Mouse (Mus musculus) monocyte, adult 2 months (primary cell): ENCODE results near the gene Clip3.

Experiments used
- DNase-seq, 2 experiments: peaks; one replicate each; pipeline ENCODE4 v3.0.0; 2022; ENCODE audit warnings: low spot score in 2 of 2, low read depth in 1 of 2

Gene Clip3

DNA sequence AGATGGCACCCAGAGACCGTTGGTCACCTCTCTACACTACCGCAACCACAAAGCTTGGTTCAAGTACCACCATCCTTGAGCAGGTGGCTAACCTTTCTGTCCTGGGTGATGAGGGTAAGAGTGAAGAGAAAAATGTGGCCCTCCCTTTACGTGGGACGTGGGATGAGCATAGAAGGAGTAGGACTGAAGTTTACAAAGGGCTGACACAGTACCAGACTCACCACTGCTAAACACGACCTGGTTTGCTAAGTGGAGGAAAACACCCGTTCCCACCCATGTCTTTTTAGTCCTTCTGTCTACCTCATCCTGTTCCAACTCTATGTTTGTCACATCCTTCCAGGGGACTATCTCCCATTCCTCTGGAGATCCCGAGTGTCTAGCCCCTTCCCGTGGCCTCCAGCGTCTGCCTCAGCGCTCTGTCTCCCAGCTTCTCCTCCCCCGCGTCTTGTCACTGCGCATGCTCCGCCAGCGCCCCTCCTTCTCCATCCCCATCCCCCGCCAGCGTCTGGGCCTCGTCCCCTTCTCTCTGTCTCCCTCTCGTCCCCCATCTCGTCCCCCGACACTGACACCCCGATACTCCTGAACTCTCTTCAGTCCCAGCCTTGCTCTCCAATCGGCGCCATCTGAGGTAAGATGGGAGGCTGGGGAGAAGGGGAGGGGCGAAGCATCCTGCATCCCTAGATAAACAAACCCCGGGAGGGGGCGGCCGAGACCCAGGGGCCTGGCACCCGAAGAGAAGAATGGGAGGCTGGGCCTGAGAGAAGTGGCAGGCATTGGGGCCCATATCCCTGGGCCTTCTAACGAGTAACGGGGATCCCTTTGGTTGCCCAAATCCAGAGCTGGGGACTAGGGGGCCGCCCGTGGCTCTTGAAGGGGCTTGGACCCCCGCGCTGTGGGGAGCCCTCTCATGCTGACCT is at the start of gene Clip3:
Gene Clip3, plus strand, starts transcription at position 514 of the 917 bp plus-strand sequence.
- no peak for DNase-seq

DNA sequence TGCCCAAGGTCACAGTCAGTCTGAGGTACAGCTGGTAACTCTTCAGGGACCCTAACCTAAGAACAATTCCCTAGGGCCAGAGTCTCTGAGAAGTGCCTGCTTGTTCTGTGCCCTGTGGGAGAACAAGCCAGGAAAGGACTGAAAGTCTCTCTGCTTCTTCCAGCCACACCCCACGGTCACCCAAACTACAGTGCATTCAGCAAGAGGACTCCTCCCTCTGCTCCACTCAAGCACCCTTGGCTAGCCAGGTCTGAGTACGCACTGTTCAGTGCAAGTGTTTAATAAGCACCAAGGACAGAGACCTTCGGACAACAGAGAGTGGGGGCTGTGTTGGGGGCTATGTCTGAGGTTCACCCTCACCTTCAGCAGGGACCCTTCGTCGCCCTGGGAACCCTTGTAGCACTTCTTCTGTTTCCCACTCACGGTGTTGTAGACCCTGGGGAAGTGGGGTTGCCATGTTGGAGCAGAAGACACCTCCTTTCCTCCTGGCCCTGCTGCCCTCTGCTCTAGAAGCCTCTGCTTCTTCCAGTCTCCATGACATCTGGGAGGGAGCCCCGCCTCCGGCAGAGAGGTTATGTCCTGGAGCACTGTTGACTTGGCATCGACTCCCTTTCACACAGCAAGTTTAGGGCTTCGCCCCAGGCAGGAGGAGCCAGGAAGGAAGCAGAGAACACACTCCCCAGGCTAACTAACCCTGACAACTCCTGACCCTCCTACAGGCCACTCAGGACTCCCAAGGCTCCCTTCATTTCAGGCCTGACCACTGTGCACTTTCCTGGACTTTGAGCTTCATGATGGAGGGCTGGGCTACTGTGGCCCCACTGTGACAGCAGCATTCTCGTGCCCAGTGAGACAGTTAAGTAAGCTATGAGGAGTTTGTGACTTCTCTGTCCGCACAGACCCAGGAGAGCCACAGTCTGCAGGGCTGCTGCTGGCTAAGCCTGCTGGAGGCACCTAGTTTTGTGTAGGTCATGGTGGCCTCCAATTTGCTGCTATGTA is 39.3 kb upstream of the Clip3 start:
- DNase-seq: no peak

- DNase-seq: peak; percentile 20 to 35
Observed at GRCm38 (mm10) chr7:30265041-30265440, 26.5 kb upstream of the Clip3 start.

- DNase-seq: no peak
Observed at GRCm38 (mm10) chr7:30265531-30265930, 26.0 kb upstream of the Clip3 start.

- DNase-seq: no peak
Observed at GRCm38 (mm10) chr7:30265935-30266334, 25.6 kb upstream of the Clip3 start.

GRCm38 (mm10) chr7:30266780-30267179 is 24.7 kb upstream of the Clip3 start:
- DNase-seq: no peak

GRCm38 (mm10) chr7:30269641-30270040 is 21.9 kb upstream of the Clip3 start:
- no peak for DNase-seq

DNA sequence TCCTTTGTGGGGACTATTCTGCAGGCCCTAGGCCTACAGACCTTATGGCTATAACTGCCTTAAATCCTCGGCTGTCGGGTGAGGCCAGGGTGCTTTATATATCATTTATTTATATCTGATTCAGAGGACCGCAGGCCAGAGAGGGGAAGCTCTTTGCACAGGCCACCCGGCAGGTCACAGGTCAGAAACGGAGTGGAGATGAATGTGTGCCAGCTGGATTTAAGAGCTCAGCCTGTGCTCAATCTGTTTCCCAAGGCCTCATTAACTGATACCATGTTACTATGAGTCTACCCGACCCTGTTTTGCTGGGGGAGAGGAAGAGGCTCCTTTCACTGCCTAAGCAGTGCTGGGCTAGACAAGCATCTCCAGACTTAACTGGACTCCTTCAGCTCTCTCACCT is 17.1 kb upstream of the Clip3 start:
- DNase-seq: no peak

DNA sequence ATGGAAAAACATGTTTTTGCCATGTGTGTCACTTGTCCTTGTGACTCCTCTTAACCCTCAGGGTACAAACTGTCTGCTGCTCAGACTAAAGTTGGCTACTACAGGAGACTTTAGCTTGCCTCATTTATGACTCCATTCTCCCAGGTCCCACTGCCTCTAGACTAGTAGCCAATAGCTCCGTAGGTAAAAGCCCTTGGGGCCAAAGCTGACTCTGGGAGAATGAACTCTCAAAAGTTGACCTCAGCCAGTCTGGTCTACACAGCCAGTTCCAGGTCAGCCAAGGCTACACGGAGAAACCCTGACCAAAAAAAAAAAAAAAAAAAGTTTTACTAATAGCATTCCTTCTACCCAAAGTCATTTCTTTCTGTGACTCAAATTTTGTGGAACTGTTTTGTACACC is 12.6 kb upstream of the Clip3 start:
- no peak for DNase-seq

DNA sequence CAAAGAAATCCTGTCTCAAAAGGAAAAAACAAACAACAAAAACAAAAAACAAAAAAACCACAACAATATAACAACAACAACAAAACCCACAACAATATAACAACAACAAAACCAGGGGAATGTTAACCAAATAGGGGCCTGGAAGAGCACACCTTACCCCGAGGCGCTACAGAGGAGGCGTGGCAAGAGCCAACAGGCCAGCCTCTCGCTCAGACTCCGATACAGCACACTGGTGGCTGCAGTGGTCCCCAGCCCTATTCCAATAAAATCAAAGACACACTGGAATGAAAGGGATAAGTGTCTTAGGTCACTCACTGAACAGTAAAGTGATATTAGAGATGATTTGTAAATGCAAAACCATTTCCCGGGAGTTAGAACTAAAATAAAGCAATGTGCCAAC is 12.0 kb upstream of the Clip3 start:
- no peak for DNase-seq

DNA sequence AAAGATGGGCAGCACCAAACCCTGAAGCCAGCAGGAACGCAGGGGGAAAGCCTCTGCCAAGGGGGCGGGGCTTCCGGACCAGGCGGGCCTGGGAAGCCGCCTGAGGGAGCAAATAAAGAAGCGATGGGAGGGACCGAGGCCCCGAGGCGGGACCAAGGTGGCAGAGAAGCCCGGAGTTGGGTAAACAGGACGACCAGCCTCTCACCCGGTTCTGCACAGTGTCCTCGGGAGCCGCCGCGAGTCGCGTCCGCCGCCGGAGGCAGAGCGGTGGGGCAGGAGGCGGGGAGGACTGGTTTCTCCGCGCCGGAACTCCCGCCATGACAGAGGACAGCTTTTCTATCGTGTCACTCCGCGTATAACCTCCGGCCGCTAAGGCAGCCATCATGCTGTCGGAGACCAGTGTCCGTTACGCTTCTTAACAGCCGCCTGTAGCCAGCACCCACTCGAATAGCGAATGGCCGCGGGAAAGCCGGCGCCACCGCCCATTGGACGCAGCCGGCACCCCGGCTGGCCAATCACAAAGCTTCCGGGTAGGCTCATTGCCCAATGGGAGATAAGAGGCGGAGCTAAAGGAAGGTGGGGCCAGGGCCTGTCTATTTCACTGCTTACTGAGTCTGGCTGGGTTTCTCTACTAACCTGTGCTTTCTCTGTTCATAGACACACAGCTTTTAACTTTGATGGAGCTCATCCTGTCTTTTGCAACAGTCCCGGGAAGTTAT is 11.4 kb upstream of the Clip3 start, which contains the start of the genes Thap8 and Wdr62:
Gene Thap8, plus strand, starts transcription at position 144 of the 719 bp plus-strand sequence.
Gene Wdr62, minus strand, starts transcription at position 469 of the 719 bp plus-strand sequence.
- peak; percentile 82 to 83 for DNase-seq

GRCm38 (mm10) chr7:30280670-30281138 is 10.8 kb upstream of the Clip3 start:
- peak; percentile 69 to 83 for DNase-seq

- no peak for DNase-seq
Observed at GRCm38 (mm10) chr7:30281522-30281921, 10.0 kb upstream of the Clip3 start.

DNA sequence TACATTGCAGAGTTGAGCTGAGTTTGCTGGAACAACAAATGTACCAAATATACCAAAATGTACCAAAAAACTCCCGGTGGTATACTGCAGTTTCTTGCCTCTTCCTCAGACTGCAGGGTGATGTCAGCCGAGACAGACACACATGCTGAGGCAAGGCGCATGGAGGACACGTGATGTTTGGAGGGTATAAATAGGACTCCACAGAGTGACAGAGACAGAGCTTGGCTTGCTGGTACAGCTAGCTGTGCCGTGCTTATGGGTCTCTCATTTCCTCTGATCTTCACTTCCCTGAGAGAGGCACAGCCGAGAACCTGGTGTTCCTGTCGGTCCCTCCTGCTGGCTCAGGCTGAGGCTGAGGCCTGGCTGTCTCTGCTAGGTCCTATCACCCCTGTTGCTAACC is 8.8 kb upstream of the Clip3 start:
- DNase-seq: no peak

DNA sequence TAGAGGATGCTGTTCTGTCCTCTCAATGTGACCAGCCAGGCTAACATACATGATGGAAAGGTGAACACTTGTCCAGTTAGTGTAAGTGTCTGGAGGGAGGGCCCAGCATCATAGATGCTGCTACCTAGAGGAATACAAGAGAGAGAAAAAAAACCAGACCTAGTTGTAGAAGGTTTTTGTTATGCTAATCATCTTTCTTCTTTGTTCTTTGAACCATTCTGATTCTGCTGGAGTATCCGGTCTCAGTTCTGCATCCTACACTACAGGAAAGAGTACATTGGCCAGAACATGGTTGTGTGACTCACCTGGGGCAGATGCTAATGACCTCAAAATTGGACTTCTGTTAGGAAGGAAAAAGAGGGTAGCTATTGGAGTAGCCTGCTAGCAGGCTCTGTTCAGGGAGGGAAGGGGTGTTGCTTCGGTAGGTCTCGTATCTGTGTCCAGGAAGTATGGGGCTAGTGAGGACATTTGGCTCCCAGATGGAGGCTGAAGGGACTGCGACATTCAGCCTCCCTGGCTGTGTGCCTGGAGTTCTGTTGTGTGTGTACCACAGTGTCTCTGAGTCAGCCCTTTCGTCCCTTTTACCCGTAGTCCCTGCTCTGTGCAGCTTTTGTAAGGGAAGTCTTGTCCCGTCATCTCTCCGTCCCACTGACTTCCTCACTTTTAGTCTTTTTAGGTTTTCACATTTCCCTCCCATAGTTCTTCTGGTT is 4.7 kb upstream of the Clip3 start:
- DNase-seq: no peak

GRCm38 (mm10) chr7:30288046-30288445 is 3.5 kb upstream of the Clip3 start:
- DNase-seq: no peak

DNA sequence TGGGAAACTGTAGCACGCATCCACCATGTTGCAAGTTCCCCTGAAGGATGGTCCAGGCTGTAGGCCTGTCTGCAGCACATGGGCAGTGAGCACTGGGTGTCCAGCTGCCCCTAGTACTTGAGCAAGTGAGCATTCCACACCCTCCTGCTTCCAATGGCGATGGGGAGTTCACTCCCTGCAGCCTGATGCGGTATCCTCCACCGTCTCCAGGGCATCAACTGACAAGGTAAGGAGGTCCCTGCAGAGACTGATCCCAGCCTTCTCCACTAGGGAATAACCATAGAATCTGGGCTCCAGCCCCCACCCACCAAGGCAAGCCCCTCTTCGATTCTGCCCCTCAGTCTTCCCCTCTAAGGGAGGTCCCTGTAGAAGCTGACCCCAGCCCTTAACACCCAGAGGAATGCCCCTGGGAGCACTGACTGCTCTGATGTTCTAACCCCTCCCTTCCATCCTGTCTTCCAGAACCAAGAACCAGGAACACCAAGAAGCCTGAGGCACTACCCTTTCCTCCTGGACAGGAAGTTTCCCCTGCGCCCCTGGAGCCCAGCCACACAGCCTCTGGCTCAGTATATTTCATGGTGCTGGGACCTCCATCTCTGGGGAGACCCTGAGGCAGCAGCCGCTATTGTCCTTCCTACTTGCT is 2.3 kb upstream of the Clip3 start:
- DNase-seq: no peak

DNA sequence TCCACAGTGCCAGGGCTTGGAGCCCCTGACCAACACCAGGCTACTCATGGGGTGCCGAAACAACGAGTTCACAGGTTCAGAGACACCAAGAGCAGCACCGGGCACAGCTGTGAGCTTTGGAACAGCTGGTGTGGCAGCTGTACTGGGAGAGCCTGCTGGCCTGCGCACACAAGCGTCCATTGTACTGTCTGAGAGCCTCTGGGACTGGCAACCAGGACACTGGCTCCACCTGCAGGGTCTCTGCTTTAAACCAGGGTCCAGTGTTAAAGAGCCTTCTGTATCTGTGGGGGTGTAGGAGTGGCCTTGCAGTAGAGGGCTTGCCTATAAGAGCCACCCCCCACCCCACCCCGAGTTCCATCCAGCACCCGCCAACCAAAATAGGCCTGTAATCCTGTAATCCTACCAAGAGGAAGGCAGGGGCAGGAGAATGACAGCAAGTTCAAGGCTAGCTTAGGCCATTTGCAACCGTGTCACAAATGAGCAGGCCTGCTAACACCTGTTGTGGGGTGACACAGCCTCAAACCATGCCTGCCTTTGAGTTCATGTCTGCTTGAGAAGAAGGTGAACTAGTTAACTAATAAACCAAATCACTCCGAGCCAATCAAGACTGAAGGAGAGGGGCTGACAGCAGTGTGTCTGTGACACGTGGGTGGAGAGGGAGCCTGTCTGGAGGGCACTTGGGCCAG is 1.7 kb upstream of the Clip3 start:
- DNase-seq: no peak

DNA sequence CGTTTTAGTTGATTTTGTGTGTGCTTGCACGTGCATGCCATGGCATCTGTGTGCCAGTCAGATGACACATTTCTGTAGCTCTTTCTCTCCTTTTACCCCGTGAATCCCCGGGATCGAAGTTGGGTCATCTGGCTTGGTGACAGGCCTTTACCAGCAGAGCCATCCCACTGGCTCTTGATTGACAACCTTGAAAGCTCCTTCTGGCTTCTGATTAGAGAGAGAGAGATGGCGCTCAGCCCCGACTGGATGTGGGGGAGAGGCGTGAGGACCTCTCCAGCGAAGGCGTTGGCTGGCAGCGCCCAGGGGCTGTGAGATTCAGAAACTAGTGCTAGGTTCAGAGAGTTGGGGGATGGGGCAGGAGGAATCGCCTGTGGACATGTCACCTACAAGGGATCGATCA is 2.3 kb downstream of the Clip3 start:
- no peak for DNase-seq
